Mouse (Mus musculus): ENCODE data around the gene Trmt112. TPM values are rescaled to one million over a fixed set of nuclear protein-coding genes. Genes with fewer than 3 reads are reported as not detected.
A peak's percentile ranks its signal among the peaks of the same experiment; 100 is the strongest.

Gene Trmt112
- polyA plus RNA-seq, 1 experiment from 2014 or later: 165 TPM

DNA sequence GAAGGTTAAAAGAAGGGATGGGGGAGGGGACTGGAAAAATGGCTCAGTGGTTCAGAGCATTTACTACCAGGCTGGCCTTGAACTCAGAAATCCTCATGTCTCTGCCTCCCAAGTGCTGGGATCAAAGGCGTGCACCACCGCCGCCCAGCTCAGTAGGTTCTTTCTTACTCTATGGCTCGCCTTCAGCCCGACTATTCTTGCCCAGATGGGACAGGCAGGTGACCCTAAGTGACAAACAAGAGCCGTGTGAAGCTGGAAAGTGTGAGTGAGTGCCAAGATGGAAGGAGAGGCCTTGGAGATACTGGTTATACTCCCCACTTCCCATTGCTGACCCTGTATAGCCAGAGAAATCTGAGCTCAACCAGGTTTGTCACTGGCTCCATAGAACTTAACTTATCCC, 34.2 kb downstream of the Trmt112 start:
- ATAC-seq (ENCODE audit: low FRiP score, low read depth): no peak
- Histone ChIP-seq H3K9me3 (no peaks in the 10 kb centered on the region), H3K27ac (no peak overlapping the region), H3K27me3 (no peaks in the 10 kb centered on the region), H3K9ac (no peak overlapping the region), H3K4me3 (no peak overlapping the region), H3K36me3 (peaks cover 11% of the 10 kb centered on the region), H3K4me1 (peaks cover 24% of the 10 kb centered on the region), H3K4me2 (replicated peaks) (no peak overlapping the region)
- 89% methylated on average over 6 of the region's 6 CpGs for WGBS

DNA sequence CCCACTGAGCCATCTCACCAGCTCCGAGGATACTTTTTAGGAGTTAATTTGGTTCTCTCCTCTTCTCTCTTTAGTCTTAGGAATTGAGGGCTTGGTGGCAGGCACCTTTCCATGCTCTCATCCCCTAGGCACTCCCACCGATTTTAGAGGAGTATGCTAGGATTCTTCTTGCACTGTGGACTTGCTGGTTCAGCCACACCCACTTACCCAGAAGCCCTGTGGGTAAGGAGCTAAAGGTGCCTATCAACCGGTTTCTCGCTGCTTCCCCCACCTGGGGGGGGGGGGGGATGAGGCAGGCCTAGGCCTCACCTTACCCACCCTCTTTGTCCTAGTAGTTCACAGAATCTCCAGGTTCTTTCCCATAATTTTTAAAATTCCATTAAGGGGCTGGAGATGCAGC, 38.2 kb downstream of the Trmt112 start:
- H3K9ac ChIP-seq: no peak overlapping the region
- H3K36me3 ChIP-seq: peaks cover 16% of the 10 kb centered on the region
- no peak overlapping the region for H3K4me3 ChIP-seq
- no peaks in the 10 kb centered on the region for H3K9me3 ChIP-seq
- WGBS: 43% methylated on average over 4 of the region's 4 CpGs
- H3K27me3 ChIP-seq: no peaks in the 10 kb centered on the region
- H3K4me2 ChIP-seq (replicated peaks): no peak overlapping the region
- H3K4me1 ChIP-seq: peaks cover 23% of the 10 kb centered on the region
- no peak for ATAC-seq (ENCODE audit: low FRiP score, low read depth)
- H3K27ac ChIP-seq: no peak overlapping the region

DNA sequence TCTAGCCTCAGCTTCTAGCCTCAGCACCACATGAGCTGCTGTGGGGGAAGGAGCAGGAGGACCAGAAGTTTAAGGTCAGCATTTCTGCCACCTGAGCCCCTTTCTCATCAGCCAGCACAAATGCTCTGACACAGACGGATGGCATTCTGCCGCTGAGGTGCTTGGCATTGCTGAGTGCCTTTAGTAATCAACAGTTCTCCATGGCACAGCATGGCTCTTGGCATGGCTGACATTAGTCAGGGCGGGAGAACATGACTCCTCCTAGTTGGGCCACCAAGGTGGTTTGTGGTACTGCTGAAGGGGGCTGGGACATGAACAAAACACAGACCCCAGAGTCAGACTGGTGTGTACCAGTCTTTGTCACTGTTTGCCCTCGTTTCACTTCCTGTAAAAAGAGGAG, 38.7 kb downstream of the Trmt112 start:
- peaks cover 23% of the 10 kb centered on the region for H3K4me1 ChIP-seq
- H3K36me3 ChIP-seq: peaks cover 16% of the 10 kb centered on the region
- no peaks in the 10 kb centered on the region for H3K9me3 ChIP-seq
- no peaks in the 10 kb centered on the region for H3K27me3 ChIP-seq
- WGBS: 81% methylated on average over 4 of the region's 4 CpGs
- no peak overlapping the region for H3K4me2 ChIP-seq (replicated peaks)
- H3K27ac ChIP-seq: no peak overlapping the region
- ATAC-seq (ENCODE audit: low FRiP score, low read depth): no peak
- no peak overlapping the region for H3K9ac ChIP-seq
- H3K4me3 ChIP-seq: no peak overlapping the region

GRCm38 (mm10) chr19:6949532-6949931, 40.0 kb downstream of the Trmt112 start:
- peaks cover 27% of the 10 kb centered on the region for H3K36me3 ChIP-seq
- 0 out of 2 replicates have a peak overlapping the region, but pooled peaks have one; percentile 5 for H3K4me3 ChIP-seq
- no peak overlapping the region; the same call in 1 of the 2 replicates for H3K9ac ChIP-seq
- no peaks in the 10 kb centered on the region for H3K27me3 ChIP-seq
- no peak for ATAC-seq (ENCODE audit: low FRiP score, low read depth)
- 92% methylated on average over 5 of the region's 5 CpGs for WGBS
- no peaks in the 10 kb centered on the region for H3K9me3 ChIP-seq
- H3K4me1 ChIP-seq: peaks cover 19% of the 10 kb centered on the region
- H3K27ac ChIP-seq: no peak overlapping the region
- peak overlapping the region; percentile 97; the same call in 1 of the 2 replicates for H3K4me2 ChIP-seq (replicated peaks)

GRCm38 (mm10) chr19:6949951-6950350, 40.5 kb downstream of the Trmt112 start:
- Histone ChIP-seq H3K4me2 (replicated peaks) (peak overlapping the region; percentile 97), H3K9ac (peak overlapping the region; percentile 84), H3K36me3 (peaks cover 31% of the 10 kb centered on the region), H3K9me3 (no peaks in the 10 kb centered on the region), H3K4me1 (peaks cover 19% of the 10 kb centered on the region), H3K27me3 (no peaks in the 10 kb centered on the region), H3K27ac (peak overlapping the region; percentile 95), H3K4me3 (peak overlapping the region; percentile 69)
- ATAC-seq (ENCODE audit: low FRiP score, low read depth): no peak
- 70% methylated on average over 5 of the region's 5 CpGs for WGBS

DNA sequence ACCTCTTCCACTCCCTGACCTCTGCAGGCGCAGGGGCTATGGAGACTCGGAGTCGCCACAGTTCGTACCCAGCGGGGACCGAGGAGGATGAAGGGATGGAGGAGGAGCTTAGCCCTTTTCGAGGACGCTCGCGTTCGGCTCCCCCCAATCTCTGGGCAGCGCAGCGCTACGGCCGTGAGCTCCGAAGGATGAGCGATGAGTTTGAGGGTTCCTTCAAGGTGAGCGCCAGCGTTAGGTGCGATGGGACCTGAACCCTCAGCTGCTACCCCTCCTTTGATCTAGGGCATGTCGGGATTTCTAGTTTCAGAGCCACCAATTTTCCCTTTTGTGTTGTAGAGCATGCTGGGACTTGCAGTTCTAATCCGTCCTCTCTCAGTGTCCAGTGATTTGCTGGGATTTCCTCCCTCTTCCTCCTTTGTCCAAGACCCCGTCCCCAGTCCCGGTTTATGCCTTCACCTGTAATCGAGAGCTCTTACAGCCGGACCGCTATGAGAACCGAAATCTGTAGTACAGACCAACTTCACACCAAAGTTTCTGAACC, 41.2 kb downstream of the Trmt112 start:
- H3K9ac ChIP-seq: peak overlapping the region; percentile 84
- peak overlapping the region; percentile 69 for H3K4me3 ChIP-seq
- ATAC-seq (ENCODE audit: low FRiP score, low read depth): peak; percentile 31
- H3K27me3 ChIP-seq: no peaks in the 10 kb centered on the region
- peak overlapping the region; percentile 97 for H3K4me2 ChIP-seq (replicated peaks)
- WGBS: under 1% methylated on average over 28 of the region's 28 CpGs
- H3K9me3 ChIP-seq: no peaks in the 10 kb centered on the region
- peaks cover 34% of the 10 kb centered on the region for H3K36me3 ChIP-seq
- H3K27ac ChIP-seq: peak overlapping the region; percentile 95
- H3K4me1 ChIP-seq: peaks cover 19% of the 10 kb centered on the region

DNA sequence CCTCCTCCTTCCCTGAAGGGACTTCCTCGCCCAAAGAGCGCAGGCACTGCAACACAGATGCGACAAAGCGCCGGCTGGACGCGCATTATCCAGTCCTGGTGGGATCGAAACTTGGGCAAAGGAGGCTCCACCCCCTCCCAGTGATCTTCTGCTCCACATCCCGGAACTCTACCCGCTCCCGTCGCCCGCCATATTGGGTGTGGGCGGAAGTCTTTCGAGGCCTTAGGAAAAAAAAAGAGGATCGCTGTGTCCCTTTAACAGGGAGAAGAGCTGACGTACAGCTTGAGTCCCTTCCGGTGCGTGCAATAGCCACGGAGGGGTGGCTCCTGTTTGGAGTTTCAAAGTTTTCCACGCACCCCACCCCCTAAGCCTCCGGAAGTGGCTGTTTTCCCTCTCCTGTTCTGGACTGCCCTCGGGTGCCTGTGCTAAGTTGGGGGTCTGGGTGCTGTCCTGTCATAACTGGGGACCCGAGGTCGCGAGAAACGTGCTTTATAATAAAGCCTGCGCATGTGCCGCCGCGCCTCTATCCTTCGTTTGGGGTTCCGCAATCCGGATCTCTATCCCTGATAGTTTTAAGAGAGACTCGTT, 42.0 kb downstream of the Trmt112 start:
- peaks cover 19% of the 10 kb centered on the region for H3K4me1 ChIP-seq
- peaks cover 36% of the 10 kb centered on the region for H3K36me3 ChIP-seq
- under 1% methylated on average over 35 of the region's 35 CpGs for WGBS
- ATAC-seq (ENCODE audit: low FRiP score, low read depth): peak; percentile 83
- peak overlapping the region; percentile 84 for H3K9ac ChIP-seq
- H3K4me3 ChIP-seq: peak overlapping the region; percentile 69
- H3K27ac ChIP-seq: peak overlapping the region; percentile 95
- H3K9me3 ChIP-seq: no peaks in the 10 kb centered on the region
- peak overlapping the region; percentile 97 for H3K4me2 ChIP-seq (replicated peaks)
- no peaks in the 10 kb centered on the region for H3K27me3 ChIP-seq

DNA sequence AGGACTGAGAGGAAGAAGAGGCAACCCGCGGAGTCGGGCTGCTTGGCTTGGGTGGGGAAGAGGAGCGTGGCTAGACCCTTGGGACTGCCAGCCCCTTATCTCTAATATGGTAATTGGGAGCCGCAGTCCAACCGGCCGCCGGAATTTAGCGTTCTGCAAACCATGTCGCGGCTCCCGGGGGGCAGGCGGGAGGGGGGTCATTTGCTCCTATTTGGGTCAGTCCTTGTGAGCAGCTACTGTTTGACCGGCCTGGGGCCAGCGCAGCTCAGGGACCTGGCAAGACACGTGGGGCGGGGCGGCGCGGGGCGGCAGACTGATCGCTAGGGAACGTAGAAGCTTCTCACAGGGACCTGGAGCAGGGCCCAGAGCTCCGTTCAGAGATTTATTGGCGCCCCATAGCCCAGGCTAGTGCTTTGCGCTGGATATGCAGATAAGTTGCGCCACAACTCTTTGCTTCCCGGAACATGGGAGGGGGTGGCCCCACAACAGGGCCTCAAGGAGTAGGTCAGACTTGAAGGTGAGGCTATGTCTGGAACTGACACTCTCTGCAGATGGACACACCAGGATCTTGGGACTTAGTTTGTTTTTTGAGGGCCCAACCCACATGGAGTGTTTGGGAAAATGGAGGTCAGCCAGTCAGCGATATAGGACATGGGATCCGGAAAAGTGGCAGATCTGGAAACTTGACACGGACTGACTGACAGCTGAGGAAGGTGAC, 42.7 kb downstream of the Trmt112 start:
- WGBS: 3% methylated on average over 31 of the region's 31 CpGs
- H3K36me3 ChIP-seq: peaks cover 43% of the 10 kb centered on the region
- peak overlapping the region; percentile 84 for H3K9ac ChIP-seq
- peak overlapping the region; percentile 97 for H3K4me2 ChIP-seq (replicated peaks)
- H3K4me1 ChIP-seq: peaks cover 19% of the 10 kb centered on the region
- H3K27me3 ChIP-seq: no peaks in the 10 kb centered on the region
- no peaks in the 10 kb centered on the region for H3K9me3 ChIP-seq
- peak overlapping the region; percentile 95 for H3K27ac ChIP-seq
- H3K4me3 ChIP-seq: peak overlapping the region; percentile 69
- ATAC-seq (ENCODE audit: low FRiP score, low read depth): peak; percentile 13; the same call in 1 of the 2 replicates

- ATAC-seq (ENCODE audit: low FRiP score, low read depth): no peak
- peak overlapping the region; percentile 55; the same call in 1 of the 2 replicates for H3K27ac ChIP-seq
- peak overlapping the region; percentile 69 for H3K4me3 ChIP-seq
- H3K36me3 ChIP-seq: peaks cover 48% of the 10 kb centered on the region
- WGBS: 15% methylated on average over 3 of the region's 3 CpGs
- H3K4me2 ChIP-seq (replicated peaks): peak overlapping the region; percentile 97
- peaks cover 19% of the 10 kb centered on the region for H3K4me1 ChIP-seq
- H3K9me3 ChIP-seq: no peaks in the 10 kb centered on the region
- H3K27me3 ChIP-seq: no peaks in the 10 kb centered on the region
- peak overlapping the region; percentile 84 for H3K9ac ChIP-seq
These were observed 43.2 kb downstream of the Trmt112 start for GRCm38 (mm10) chr19:6952712-6953037.

DNA sequence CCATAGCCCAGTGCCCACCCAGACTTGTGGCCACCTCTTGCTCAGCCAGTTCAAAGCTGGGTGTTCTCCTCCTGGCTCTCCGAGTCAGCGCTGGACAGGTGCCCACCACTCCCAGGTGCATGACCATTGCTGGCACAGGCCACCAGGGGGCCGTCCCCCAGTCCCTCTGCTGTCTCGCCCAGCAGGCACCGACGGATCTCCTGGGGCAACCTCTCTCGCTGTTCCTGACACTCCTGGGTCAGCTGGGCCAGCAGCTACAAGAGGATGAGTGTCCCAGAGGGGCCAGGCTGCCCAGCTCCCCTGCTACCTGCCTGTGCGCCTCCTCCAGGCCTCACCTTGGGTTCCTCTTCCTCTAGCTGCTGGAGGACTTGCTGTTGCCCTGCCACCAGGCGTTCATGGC, 44.5 kb downstream of the Trmt112 start:
- Histone ChIP-seq H3K9ac (no peak overlapping the region), H3K27ac (no peak overlapping the region), H3K4me2 (replicated peaks) (no peak overlapping the region), H3K27me3 (no peaks in the 10 kb centered on the region), H3K4me3 (no peak overlapping the region), H3K36me3 (peaks cover 59% of the 10 kb centered on the region), H3K9me3 (no peaks in the 10 kb centered on the region), H3K4me1 (peaks cover 19% of the 10 kb centered on the region)
- no peak for ATAC-seq (ENCODE audit: low FRiP score, low read depth)
- WGBS: 58% methylated on average over 9 of the region's 9 CpGs

DNA sequence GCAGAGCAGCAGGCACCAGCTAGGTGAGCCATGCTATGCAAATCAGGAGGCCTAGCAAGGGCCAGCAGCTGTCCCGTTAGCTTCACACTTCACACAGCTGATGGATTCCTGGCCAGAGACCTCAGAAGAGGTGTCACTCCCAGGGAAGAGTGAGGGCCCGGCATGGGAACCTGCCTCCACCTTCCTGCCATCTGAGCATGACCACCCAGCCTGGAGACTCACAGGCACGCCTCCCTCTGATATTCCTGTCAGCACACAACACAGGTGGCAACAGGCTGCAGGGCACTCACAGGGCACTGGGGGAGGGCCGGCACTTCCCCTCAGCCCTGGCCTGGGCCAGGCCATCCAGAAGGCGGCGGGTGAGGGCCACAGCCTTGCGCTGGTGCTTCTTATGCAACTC, 45.9 kb downstream of the Trmt112 start:
- Histone ChIP-seq H3K4me3 (no peak overlapping the region), H3K27ac (no peak overlapping the region), H3K36me3 (peaks cover 70% of the 10 kb centered on the region), H3K27me3 (no peaks in the 10 kb centered on the region), H3K4me2 (replicated peaks) (no peak overlapping the region), H3K4me1 (peaks cover 13% of the 10 kb centered on the region), H3K9ac (no peak overlapping the region), H3K9me3 (no peaks in the 10 kb centered on the region)
- 63% methylated on average over 7 of the region's 7 CpGs for WGBS
- no peak for ATAC-seq (ENCODE audit: low FRiP score, low read depth)

DNA sequence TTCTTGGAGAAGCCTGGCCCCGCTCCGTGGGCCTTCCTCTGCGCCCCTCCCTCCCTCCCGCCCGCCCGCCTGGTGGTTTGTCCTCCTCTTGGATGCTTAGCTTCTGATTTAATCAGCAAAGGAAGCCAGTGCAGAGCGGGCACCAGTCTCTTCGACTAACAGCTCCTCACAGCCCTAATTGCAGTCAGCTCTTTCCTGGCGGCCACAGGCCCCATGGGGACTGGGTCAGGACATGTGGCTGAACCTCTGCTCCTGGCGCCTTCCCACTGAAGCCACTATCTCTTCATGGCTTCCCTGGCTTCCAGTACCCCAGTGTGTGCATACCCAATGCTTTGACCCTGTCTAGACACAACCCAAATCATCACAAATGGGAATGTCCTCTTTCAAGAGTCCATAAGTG, 47.0 kb downstream of the Trmt112 start:
- no peak for ATAC-seq (ENCODE audit: low FRiP score, low read depth)
- no peak overlapping the region for H3K27ac ChIP-seq
- no peak overlapping the region for H3K4me3 ChIP-seq
- no peaks in the 10 kb centered on the region for H3K27me3 ChIP-seq
- H3K4me1 ChIP-seq: peaks cover 13% of the 10 kb centered on the region
- no peaks in the 10 kb centered on the region for H3K9me3 ChIP-seq
- H3K36me3 ChIP-seq: peaks cover 74% of the 10 kb centered on the region
- WGBS: 84% methylated on average over 10 of the region's 10 CpGs
- H3K9ac ChIP-seq: no peak overlapping the region
- no peak overlapping the region for H3K4me2 ChIP-seq (replicated peaks)
